Mouse (Mus musculus): ENCODE measurements at regions not wholly inside any gene's neighbourhood (a gene's known extent, or its start where the extent isn't known, plus 50 kb on each side); places are given as distances from the start of the nearest gene placed in this dataset.

DNA sequence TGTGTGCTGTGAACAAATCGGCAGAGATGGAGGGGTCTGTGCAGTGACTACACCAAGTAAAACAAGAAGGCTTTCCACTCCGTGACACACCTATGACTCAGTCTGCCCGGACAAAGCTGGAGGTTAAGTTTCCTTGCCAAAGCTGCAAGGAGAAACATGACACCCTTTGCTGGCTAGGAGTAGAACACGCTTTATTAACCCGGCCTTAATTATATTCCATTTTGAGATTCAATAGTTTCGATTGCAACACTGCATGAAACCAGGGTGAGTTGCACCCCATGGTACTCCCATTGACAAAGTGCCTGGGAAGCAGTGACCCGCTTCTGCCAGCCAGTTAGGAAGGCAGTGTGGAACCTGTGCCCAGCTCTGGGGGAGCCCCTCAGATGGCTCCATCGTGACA is 256.2 kb upstream of the Gm26657 start:
- no peak for DNase-seq (ENCODE audit: low spot score in 2 of 2)

- no peak for DNase-seq (ENCODE audit: low spot score in 2 of 2)
Observed at GRCm38 (mm10) chr4:56456788-56457187, 283.1 kb upstream of the Gm26657 start.

GRCm38 (mm10) chr4:56421575-56421974 is 318.3 kb upstream of the Gm26657 start:
- no peak for DNase-seq (ENCODE audit: low spot score in 2 of 2)

DNA sequence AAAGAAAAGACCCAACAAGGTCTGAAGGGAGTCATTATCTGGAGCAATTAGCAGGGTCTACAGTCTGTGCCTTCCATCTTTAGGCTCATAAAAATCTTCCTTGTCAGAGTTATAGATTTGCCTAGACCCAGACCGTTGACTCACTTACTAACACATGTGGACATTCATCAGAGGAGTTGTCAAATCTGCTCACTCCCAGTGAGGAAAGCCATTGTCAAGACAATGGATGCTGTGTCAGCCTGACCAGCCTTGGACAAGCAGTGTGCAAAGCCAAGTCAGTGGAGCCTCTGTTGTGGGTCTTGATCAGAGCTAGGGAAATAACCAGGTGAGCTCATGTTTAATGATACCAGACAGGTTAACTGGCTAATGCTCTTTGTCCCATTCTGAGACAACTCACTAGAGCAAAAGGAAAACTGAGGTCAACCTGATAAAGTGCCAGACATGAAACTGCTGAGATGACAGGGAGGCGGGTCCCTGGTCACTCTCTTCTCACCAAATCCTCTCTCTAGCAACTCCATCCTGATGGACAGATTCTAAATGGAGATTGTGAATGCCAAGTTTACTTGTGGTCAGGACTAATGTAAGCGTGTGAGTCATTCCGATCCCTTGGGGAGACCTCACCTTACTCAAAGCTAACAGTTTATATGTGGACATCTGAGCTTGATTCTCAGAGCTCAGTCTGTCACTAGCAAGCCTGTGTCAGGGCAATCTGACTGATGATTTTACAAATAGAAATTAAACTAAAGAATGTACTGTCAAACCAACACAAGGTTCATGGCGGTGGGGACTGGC is 320.6 kb upstream of the Gm26657 start:
- DNase-seq (ENCODE audit: low spot score in 2 of 2) = no peak

DNA sequence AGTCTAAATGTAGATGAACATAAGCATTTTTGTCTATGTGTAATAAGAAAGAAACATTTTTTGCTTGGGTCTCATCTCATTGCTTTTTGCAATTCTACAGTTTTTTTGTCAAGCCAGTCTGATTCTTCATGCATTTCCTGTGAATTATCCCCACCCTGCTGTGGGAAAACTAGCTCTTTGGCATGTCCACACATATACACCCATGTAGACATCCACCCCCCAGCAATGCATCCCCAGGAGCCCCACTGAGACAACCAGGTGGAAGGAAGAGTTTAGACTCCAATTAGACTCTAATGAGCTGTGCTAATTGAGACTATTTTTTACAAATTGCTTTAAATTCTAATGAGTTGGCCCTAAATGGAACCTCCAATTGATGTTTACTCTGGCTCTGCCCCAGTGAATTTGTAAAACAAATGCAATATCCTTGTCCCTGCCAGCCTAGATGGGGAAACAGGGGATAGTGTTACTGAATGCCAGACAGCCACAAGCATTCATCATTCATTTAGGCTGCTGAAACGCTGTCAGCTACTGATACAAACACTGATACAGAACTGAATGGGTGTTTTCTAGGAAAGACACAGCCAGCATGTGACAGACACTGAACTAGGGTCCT is 328.7 kb upstream of the Gm26657 start:
- DNase-seq (ENCODE audit: low spot score in 2 of 2) = peak in 1 of 2 experiments; percentile 7

DNA sequence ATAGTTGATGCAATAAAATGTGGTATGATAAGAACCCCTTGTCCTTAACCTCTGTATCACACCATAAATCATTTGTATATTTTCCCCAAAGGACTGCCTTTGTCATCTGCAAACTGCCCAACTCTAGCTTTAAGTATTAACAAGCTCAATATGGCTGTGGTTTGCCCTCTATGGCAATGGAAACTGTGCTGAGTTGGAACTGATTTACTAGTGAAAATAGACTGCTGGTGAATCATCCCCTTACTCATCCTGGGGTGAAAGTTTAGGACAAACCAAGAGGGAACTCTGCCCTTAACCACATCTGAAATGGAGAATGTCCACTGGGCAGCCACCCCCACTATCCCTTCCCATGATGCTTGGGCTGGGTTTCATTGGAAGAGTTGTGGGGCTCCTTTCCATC is 346.1 kb upstream of the Gm26657 start:
- no peak for DNase-seq (ENCODE audit: low spot score in 2 of 2)

GRCm38 (mm10) chr4:56387051-56387450 is 352.8 kb upstream of the Gm26657 start:
- DNase-seq (ENCODE audit: low spot score in 2 of 2) = no peak

DNA sequence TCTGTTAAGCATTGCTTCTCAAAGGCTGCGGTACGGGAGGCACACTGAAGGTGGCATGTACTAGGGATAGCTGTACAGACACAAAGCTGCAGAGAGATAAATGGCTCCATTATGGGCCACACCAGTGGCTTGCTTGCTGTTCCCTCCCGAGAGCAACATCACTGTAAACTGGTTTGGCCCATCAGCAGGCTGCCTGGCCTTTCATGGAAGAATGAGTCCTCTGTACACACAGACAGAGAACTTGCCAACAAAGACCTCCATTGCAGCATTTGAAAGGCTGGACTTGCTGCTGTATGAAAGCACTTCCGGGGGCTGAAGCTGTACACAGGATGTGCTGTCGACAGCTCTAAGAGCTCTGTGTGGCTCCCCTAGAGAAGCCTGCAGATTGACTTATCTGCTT is 364.1 kb upstream of the Gm26657 start:
- DNase-seq (ENCODE audit: low spot score in 2 of 2) = no peak

- no peak for DNase-seq (ENCODE audit: low spot score in 2 of 2)
Observed at GRCm38 (mm10) chr4:56374466-56374865, 365.4 kb upstream of the Gm26657 start.

- DNase-seq (ENCODE audit: low spot score in 2 of 2) = no peak
Observed at GRCm38 (mm10) chr4:56373746-56374145, 366.1 kb upstream of the Gm26657 start.

DNA sequence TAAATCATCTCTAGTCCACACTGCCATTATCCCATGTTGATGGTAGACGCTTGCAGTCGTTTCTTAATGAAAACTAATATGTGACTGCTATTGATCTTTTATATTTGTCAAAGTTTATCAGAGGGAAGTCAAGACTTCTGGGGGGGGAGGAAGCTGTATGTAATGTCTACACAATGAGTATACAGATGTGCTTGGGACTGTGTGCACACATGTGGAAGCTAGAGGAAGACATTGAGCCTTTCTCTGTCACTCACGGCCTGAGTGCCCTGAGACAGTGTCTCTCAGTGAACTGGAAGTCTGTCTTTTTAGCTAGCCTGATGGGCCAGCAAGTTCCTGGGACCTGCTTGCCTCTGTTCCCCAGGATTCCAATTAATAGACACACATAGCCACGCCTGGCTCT is 366.7 kb upstream of the Gm26657 start:
- no peak for DNase-seq (ENCODE audit: low spot score in 2 of 2)

DNA sequence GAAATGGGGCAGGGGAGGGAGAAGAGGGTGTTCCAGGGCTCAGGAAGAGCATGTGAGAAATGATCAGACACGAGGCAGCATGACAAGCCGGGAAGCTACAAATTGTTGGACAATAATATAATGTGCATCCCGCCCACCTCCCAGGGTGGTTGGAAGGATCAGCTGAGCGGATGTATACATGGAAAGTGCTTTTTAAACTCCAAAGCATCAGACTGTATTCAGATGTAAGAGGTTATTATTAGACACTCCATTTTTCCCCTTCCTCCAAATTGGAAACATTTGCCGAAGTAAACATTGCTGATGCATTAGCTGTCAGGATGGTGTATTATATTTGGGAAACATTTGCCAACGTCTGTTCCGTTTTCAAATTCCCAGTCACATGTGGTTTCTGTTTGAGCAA is 367.2 kb upstream of the Gm26657 start:
- no peak for DNase-seq (ENCODE audit: low spot score in 2 of 2)

DNA sequence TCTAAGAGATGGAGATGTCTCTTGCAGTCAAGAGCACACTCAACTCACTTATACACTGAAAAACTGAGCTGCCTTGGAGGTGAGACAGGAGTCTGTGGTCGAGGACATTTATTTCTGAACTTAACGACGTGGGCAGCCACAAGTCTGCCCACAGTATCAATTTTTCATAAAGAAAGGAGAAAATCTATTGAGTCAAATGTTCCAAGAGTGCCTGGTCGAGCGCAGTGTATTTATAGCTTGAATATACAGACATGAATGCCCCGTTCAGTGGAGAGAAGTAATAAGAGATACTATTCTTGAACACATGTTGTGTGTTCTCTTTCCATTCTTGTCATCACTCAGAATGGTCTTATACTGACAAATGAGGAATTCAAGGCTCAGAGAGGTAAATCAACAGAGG is 375.3 kb upstream of the Gm26657 start:
- no peak for DNase-seq (ENCODE audit: low spot score in 2 of 2)

GRCm38 (mm10) chr4:56362121-56362520 is 377.7 kb upstream of the Gm26657 start:
- no peak for DNase-seq (ENCODE audit: low spot score in 2 of 2)

DNA sequence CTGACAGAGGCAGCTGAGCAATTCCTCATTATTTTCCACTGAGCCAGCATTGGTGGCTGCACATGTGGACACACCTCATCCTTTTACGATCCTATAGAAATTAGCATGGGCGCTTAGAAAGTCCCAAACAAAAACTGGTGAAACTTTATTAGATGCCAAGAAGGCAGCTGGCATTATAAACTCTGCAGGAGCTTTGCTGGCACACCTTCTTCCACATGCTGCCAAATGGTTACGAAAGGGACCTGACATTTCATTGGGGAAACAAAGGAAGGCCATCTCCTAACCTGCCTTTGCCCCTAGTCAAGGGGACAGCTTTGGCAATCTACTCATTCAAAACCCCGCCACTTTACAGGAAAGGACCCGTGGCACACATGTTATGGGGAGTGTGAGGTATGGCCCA is 390.7 kb upstream of the Gm26657 start:
- no peak for DNase-seq (ENCODE audit: low spot score in 2 of 2)

DNA sequence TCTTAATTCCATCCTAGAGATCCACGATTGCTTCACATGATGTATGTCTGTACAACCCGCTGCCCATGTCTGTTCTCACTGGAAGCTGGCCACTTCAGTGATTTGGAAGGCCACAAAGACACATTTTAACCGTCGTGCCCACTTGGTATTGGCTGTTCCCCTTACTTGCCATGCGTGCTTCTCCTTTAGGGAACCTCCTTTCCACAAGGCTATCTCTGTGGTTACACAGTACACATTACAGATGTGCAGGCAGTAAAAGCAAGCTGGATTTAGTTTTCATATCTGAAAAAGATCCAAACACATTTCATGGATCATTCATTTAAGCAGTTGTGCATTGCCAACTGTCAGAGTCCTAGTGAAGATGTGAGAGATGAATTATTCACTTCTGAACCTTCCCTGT is 414.7 kb upstream of the Gm26657 start:
- DNase-seq (ENCODE audit: low spot score in 2 of 2) = no peak

DNA sequence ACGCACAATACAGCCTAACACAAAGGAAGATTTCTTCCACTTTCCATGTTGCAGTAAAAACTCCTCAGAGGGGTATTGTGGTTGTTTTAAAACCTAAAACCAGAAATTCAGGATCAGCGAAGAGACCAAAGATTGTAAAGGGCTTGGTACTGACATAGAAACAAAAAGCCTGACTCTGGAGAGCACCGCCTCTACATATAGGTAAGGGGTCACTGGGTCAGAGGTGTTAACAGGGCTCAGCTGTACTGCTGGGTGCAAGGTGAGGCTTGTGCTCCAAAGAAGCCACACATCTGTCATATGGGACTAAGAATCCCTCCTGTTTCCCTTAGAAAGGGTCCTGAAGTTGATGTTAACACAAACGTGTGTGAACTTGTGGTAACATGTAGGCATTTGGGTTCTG is 420.7 kb upstream of the Gm26657 start:
- no peak for DNase-seq (ENCODE audit: low spot score in 2 of 2)

DNA sequence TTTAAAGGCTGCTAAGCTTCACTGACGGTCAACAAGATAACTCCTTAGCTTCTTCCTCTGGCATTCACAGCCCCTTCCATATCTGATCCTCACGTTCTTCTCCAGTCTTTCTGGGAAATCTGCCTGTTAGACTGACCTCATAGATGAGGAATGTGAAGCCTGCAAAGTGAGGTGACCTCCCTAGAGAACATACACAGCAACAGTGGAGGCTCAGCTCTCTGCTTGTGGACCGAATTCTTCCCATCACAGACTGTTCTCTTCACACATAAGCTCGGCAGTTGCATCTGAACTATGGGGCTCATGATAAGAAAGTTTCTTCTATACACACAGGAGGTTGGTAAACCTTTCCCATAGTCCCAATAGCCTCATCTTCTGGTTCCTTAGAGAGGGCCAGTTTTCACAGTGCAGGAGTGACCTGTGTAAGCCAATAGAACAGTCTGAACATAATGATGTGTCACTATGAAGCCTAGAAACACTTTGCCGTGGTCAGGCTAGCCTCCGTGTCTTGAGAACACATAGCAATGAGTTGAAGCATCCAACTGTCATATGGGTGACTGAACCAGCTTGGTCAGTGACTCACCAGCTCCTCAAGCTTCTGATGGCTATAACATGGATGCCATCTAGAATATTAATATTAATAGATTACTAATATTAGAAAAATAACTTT is 434.1 kb upstream of the Gm26657 start:
- DNase-seq (ENCODE audit: low spot score in 2 of 2) = no peak

- no peak for DNase-seq (ENCODE audit: low spot score in 2 of 2)
Observed at GRCm38 (mm10) chr4:56304275-56304674, 435.6 kb upstream of the Gm26657 start.

GRCm38 (mm10) chr4:56287980-56288379 is 451.9 kb upstream of the Gm26657 start:
- no peak for DNase-seq (ENCODE audit: low spot score in 2 of 2)

GRCm38 (mm10) chr4:56284490-56284889 is 455.4 kb upstream of the Gm26657 start:
- DNase-seq (ENCODE audit: low spot score in 2 of 2) = no peak

DNA sequence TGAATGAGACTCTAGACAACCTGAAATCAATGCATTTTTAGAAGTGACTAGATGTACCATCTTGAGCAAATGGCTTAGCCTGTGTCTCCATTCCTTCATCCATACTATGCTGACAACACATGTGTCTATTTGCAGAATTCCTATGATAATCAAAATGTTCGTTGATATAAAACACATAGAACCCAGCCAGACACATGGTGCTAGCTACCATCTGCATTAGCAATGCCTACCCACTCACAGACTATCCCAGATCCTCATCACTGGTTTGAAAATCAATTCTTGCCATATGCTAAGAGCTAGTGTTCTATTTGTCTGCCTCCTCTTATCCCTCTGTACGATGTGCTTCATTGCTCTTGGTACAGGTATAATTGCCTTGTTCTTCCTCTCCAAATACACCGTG is 464.0 kb upstream of the Gm26657 start:
- no peak for DNase-seq (ENCODE audit: low spot score in 2 of 2)

DNA sequence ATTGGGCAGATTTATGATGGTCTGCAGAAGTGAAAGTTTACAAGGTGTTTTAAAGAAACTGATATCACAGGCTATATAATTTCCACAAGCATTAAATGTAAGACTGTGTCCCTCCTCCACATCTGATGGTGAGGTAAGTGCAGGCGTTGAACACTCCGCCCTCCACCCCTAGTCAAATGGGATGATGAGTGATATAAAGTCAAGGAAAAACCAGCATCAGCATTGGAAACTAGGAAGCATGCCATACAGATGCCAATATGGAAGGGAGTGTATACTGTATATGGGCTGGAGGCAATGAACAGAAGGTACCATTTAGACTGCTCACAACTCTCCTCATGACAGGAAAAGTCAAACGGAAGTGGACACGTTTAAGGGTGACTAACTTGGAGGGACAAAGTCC is 468.5 kb upstream of the Gm26657 start:
- no peak for DNase-seq (ENCODE audit: low spot score in 2 of 2)

All from frontal cortex, postnatal 36 days (tissue).